Mouse (Mus musculus) neural tube, embryonic 15.5 days (tissue): ENCODE data around the gene Lzts2. TPM values are rescaled to one million over a fixed set of nuclear protein-coding genes. Genes with fewer than 3 reads are reported as not detected.
A peak's percentile ranks its signal among the peaks of the same experiment; 100 is the strongest.

Source experiments
- ATAC-seq: fragments of 200-750 bp; cut with Nextera tagmentation; 2 replicates; pipeline ENCODE4 v1.8.0; 2017; ENCODE audit warnings: mild to moderate bottlenecking, moderate TSS enrichment, moderate library complexity; ENCODE audit not compliant: low FRiP score
- H3K27ac ChIP-seq: fragments of 300-500 bp; sonication (generic); replicated peaks from 2 replicates; pipeline ENCODE4 v1.5.1; 2015; ENCODE audit warnings: mild to moderate bottlenecking, inconsistent platforms
- H3K27me3 ChIP-seq: fragments of 300-500 bp; sonication (generic); replicated peaks from 2 replicates; pipeline ENCODE4 v1.6.1; 2015; ENCODE audit warnings: inconsistent platforms
- H3K36me3 ChIP-seq: fragments of 300-500 bp; sonication (generic); 2 replicates; pipeline ENCODE4 v1.6.1; 2015; ENCODE audit warnings: inconsistent platforms
- H3K4me1 ChIP-seq: fragments of 300-500 bp; sonication (generic); 2 replicates; pipeline ENCODE4 v1.6.1; 2015; ENCODE audit warnings: inconsistent platforms
- H3K4me2 ChIP-seq: fragments of 300-500 bp; sonication (generic); 2 replicates; pipeline ENCODE4 v1.6.1; 2015; ENCODE audit warnings: inconsistent platforms, mild to moderate bottlenecking, moderate library complexity
- H3K4me3 ChIP-seq: fragments of 300-500 bp; sonication (generic); replicated peaks from 2 replicates; pipeline ENCODE4 v1.5.1; 2015; ENCODE audit warnings: mild to moderate bottlenecking, inconsistent platforms
- H3K9ac ChIP-seq: fragments of 300-500 bp; sonication (generic); replicated peaks from 2 replicates; pipeline ENCODE4 v1.6.1; 2015; ENCODE audit warnings: mild to moderate bottlenecking, inconsistent platforms
- H3K9me3 ChIP-seq: fragments of 300-500 bp; sonication (generic); replicated peaks from 2 replicates; pipeline ENCODE4 v1.6.1; 2016; ENCODE audit warnings: inconsistent platforms
- WGBS: fragments of 180-500 bp; shearing (Covaris S2); methylation state at CpG from one replicate; pipeline ENCODE4 v1.1.7; 2015; ENCODE audit warnings: mixed read lengths; 5-methylcytosine and 5-hydroxymethylcytosine counted together
- polyA plus RNA-seq: library from polyadenylated mRNA; unstranded; fragments of >200 nt; fragmentation: Nextera tagmentation; extraction: Ambion mirVana; gene quantifications from 2 replicates; pipeline ENCODE4 v1.2.1, GENCODE M21; 2015

The Lzts2 gene
- polyA plus RNA-seq, 1 experiment from 2014 or later: 23.4 TPM

DNA sequence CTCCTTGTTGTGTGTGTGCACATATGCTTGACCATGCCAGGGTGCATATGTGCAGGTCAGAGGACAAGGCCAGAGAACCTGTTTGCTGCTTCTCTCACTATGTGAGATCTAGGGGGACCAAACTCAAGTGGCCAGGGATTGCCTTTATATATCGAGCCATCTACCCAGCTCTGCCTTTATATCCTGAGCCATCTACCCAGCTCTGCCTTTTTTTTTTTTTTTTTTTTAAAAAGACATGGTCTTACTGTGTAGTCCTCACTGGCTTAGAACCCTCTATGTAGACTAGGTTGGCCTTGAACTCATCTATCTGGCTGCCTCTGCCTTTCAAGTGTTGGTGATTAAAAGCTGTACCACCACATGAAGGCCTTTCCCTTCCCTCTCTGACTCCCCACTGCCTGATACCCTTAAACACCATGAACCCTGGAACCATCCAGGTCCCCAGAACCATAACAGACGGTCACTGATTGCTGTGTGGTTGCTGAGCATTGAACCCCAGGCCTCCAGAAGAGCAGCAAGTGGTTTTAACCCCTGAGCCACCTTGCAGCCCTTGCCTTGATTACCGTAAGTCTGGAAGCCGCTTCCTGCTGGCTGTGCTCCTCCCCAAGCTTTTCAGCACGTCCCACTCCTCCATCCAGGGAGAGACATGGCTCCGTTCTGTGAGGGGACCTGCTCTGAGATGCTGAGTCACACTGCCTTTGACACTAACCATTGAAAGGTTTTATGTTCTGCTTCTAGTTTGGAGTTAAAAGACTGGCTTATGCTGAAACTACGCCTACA, 10.3 kb upstream of the Lzts2 start:
- Histone ChIP-seq H3K27ac (no peak overlapping the region), H3K27me3 (no peaks in the 10 kb centered on the region), H3K9ac (no peak overlapping the region; the same call in 1 of the 2 replicates), H3K9me3 (no peaks in the 10 kb centered on the region), H3K4me1 (peaks cover 50% of the 10 kb centered on the region), H3K4me3 (no peak overlapping the region), H3K4me2 (no peak overlapping the region), H3K36me3 (peaks cover 54% of the 10 kb centered on the region)
- ATAC-seq: no peak
- WGBS: 85% methylated on average over 7 of the region's 7 CpGs

DNA sequence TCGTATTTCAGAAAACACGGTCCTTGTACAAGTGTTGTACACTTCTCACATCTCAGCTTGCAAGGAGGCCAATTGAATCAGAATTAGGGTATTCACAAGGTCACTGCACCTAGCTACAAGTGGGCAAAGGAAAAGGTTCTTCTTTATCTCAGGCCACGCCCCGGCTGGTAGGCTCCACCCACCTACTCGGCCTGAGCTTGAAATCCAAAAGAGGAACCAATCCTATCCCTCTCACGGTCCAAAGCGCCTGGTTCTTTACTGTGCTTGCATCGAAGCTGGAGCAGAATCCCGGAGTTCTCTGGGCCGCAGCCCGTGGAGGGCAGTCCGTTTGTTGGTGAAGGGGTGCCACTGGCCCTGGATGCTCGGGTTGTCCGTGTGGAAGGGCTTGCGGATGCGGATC, 8.8 kb upstream of the Lzts2 start, which contains the start of gene Twnk:
Gene Twnk, plus strand, starts transcription at position 220 of the 400 bp plus-strand sequence.
- Histone ChIP-seq H3K9ac (peak within 1 kb of the TSS; percentile 73), H3K36me3 (peaks cover 45% of the 10 kb centered on the region), H3K27me3 (no peaks in the 10 kb centered on the region), H3K4me1 (peaks cover 52% of the 10 kb centered on the region), H3K4me3 (peak within 1 kb of the TSS; percentile 93), H3K27ac (peak within 1 kb of the TSS; percentile 86), H3K9me3 (no peaks in the 10 kb centered on the region), H3K4me2 (peak within 1 kb of the TSS; percentile 96)
- WGBS: 12% methylated on average over 16 of the region's 16 CpGs
- ATAC-seq: no peak

DNA sequence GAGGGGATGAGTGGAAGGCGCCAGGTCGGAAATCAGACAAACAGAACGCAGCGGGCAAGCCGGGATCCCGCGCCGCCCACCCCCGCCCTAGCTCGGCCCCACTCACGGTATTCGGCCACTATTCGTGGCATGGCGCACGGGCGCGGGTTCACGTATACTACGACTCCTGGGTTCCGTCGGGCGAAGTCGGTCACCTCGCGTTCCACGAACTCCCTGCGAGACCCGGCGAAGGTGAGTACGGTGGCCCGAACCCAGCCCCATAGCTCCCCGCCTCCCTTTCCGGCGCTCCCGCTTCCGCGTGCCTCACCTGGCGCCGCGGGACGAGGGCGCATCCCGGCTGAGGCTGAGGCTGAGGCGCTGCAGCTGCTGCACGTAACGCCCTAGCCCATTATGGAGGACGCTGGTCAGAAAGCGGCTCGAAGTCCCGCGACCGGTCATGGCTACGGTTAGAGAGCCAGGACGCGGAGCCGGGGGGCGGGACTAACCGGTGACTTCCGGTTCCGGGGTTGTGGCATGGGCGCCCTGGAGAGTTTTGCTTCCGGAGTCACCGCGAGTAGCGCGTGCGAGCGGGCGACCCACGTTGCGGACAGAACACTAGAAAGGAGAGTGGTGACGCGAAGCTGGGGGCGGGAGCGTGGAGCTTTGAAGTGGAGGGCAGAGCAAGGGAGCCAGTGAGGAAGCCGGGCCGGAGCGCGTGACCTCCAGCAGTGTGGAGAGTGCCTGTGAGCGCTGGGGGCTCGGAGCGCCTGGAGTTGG, 8.1 kb upstream of the Lzts2 start, which contains the start of gene Mrpl43:
Gene Mrpl43, minus strand, starts transcription at position 486 of the 756 bp plus-strand sequence.
- Histone ChIP-seq H3K9ac (peak within 1 kb of the TSS; percentile 73), H3K4me3 (peak within 1 kb of the TSS; percentile 93), H3K27ac (peak within 1 kb of the TSS; percentile 86), H3K4me2 (peak within 1 kb of the TSS; percentile 96), H3K27me3 (no peaks in the 10 kb centered on the region), H3K4me1 (peaks cover 52% of the 10 kb centered on the region), H3K36me3 (peaks cover 44% of the 10 kb centered on the region), H3K9me3 (no peaks in the 10 kb centered on the region)
- WGBS: under 1% methylated on average over 82 of the region's 82 CpGs
- ATAC-seq: peak; percentile 90

DNA sequence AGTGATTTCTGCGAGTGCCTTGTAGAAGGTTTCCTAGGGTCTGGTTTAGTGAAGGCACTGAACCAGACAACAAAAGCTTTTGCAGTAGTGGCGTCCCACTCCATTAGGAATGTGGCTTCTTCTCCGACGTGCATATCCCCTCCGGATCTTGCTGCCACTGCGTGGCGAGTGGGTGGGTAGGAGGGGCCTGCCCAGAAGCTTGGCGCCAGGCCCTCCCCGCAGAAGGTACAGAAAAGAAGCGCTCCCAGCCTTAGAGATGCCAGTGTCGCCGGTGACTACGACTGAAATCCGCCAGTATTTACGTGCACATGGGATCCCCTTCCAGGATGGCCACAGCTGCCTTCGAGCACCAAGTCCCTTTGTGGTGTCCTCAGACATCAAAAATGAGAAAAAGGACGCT, 7.2 kb upstream of the Lzts2 start:
- H3K9me3 ChIP-seq: no peaks in the 10 kb centered on the region
- 44% methylated on average over 17 of the region's 17 CpGs for WGBS
- ATAC-seq: no peak; the same call in 1 of the 2 replicates

GRCm38 (mm10) chr19:45007425-45008191, 6.6 kb upstream of the Lzts2 start:
- Histone ChIP-seq H3K9ac (peak overlapping the region; percentile 73; the same call in 1 of the 2 replicates), H3K4me3 (peak overlapping the region; percentile 93), H3K27ac (peak overlapping the region; percentile 86; the same call in 1 of the 2 replicates), H3K4me2 (peak overlapping the region; percentile 96), H3K27me3 (no peaks in the 10 kb centered on the region), H3K9me3 (no peaks in the 10 kb centered on the region), H3K36me3 (peaks cover 41% of the 10 kb centered on the region), H3K4me1 (peaks cover 57% of the 10 kb centered on the region)
- no peak for ATAC-seq
- 92% methylated on average over 20 of the region's 20 CpGs for WGBS

More for the DNA sequence above, 7.2 kb upstream of the Lzts2 start:
- H3K9ac ChIP-seq: peak overlapping the region; percentile 73
- peak overlapping the region; percentile 96 for H3K4me2 ChIP-seq
- peak overlapping the region; percentile 86 for H3K27ac ChIP-seq
- peak overlapping the region; percentile 93 for H3K4me3 ChIP-seq
- H3K36me3 ChIP-seq: peaks cover 46% of the 10 kb centered on the region
- peaks cover 52% of the 10 kb centered on the region for H3K4me1 ChIP-seq
- no peaks in the 10 kb centered on the region for H3K27me3 ChIP-seq

- H3K9ac ChIP-seq: no peak overlapping the region
- H3K27ac ChIP-seq: no peak overlapping the region
- H3K4me2 ChIP-seq: no peak overlapping the region
- peaks cover 46% of the 10 kb centered on the region for H3K4me1 ChIP-seq
- no peak overlapping the region for H3K4me3 ChIP-seq
- H3K27me3 ChIP-seq: 0 out of 2 replicates have a peak, but pooled peaks cover 3% of the 10 kb centered on the region
- H3K36me3 ChIP-seq: peaks cover 23% of the 10 kb centered on the region
- 87% methylated on average over 4 of the region's 4 CpGs for WGBS
- ATAC-seq: no peak
- H3K9me3 ChIP-seq: no peaks in the 10 kb centered on the region
These were observed 3.6 kb upstream of the Lzts2 start for GRCm38 (mm10) chr19:45010646-45011045.

- peaks cover 53% of the 10 kb centered on the region for H3K4me1 ChIP-seq
- H3K27ac ChIP-seq: peak overlapping the region; percentile 72
- no peak for ATAC-seq
- 0 out of 2 replicates have a peak overlapping the region, but pooled peaks have one; percentile 23 for H3K9ac ChIP-seq
- 0 out of 2 replicates have a peak, but pooled peaks cover 3% of the 10 kb centered on the region for H3K27me3 ChIP-seq
- H3K36me3 ChIP-seq: peaks cover 23% of the 10 kb centered on the region
- no peak overlapping the region for H3K4me2 ChIP-seq
- no peaks in the 10 kb centered on the region for H3K9me3 ChIP-seq
- H3K4me3 ChIP-seq: no peak overlapping the region
- WGBS: 86% methylated on average over 8 of the region's 8 CpGs
These were observed 2.0 kb upstream of the Lzts2 start for GRCm38 (mm10) chr19:45012219-45012618.

DNA sequence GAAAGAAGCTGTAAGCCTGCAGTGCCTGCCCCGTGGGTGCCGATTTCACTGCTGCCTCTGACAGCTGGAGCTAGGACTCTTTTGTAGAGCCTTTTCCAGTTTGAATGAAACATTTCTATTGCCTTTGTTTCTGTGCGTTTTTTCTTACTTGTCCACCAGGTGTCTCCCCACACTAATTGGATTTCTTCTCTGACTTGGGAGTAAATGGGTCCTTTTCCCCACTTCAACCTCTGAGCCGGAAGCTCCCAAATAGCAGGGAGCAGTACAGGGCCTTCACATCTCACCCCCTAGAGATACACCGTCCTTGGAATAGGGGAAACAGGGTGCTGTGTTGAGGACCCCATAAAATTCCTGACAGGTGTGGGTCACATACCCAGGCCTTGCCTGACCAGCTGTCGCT, 1.6 kb upstream of the Lzts2 start:
- no peak for ATAC-seq
- Histone ChIP-seq H3K27me3 (0 out of 2 replicates have a peak, but pooled peaks cover 3% of the 10 kb centered on the region), H3K36me3 (peaks cover 23% of the 10 kb centered on the region), H3K9me3 (no peaks in the 10 kb centered on the region), H3K4me2 (no peak overlapping the region), H3K27ac (peak overlapping the region; percentile 72), H3K4me3 (no peak overlapping the region), H3K9ac (0 out of 2 replicates have a peak overlapping the region, but pooled peaks have one; percentile 23), H3K4me1 (peaks cover 49% of the 10 kb centered on the region)
- 30% methylated on average over 6 of the region's 6 CpGs for WGBS

- no peak for ATAC-seq
- Histone ChIP-seq H3K27me3 (0 out of 2 replicates have a peak, but pooled peaks cover 3% of the 10 kb centered on the region), H3K9ac (no peak overlapping the region), H3K4me3 (no peak overlapping the region), H3K9me3 (no peaks in the 10 kb centered on the region), H3K27ac (no peak overlapping the region), H3K36me3 (peaks cover 23% of the 10 kb centered on the region), H3K4me1 (peaks cover 43% of the 10 kb centered on the region), H3K4me2 (0 out of 2 replicates have a peak overlapping the region, but pooled peaks have one; percentile 82)
- 59% methylated on average over 6 of the region's 6 CpGs for WGBS
These were observed 511 bp upstream of the Lzts2 start for GRCm38 (mm10) chr19:45013581-45014225.

- H3K9me3 ChIP-seq: no peaks in the 10 kb centered on the region
- WGBS: 0% methylated on average over 24 of the region's 25 CpGs
- H3K27ac ChIP-seq: peak overlapping the region; percentile 94
- H3K4me2 ChIP-seq: peak overlapping the region; percentile 82
- 0 out of 2 replicates have a peak, but pooled peaks cover 3% of the 10 kb centered on the region for H3K27me3 ChIP-seq
- H3K4me1 ChIP-seq: peaks cover 54% of the 10 kb centered on the region
- peak overlapping the region; percentile 57 for H3K4me3 ChIP-seq
- ATAC-seq: no peak
- peaks cover 22% of the 10 kb centered on the region for H3K36me3 ChIP-seq
- peak overlapping the region; percentile 33 for H3K9ac ChIP-seq
These were observed 778 bp downstream of the Lzts2 start for GRCm38 (mm10) chr19:45014981-45015402.
